Mouse (Mus musculus): ENCODE measurements around the gene Muc13.

Gene Muc13

GRCm38 (mm10) chr16:33859988-33860700 is 66.3 kb downstream of the Muc13 start:
- no peak for DNase-seq (ENCODE audit: low read depth in 1 of 2, low spot score in 2 of 2)

- DNase-seq (ENCODE audit: low read depth in 1 of 2, low spot score in 2 of 2), result no peak
Measured at GRCm38 (mm10) chr16:33862406-33862805, 68.6 kb downstream of the Muc13 start.

GRCm38 (mm10) chr16:33863208-33863751 is 69.4 kb downstream of the Muc13 start:
- no peak for DNase-seq (ENCODE audit: low read depth in 1 of 2, low spot score in 2 of 2)

Data from monocyte, adult 2 months (primary cell).